Mouse (Mus musculus): ENCODE results near the gene Fnbp1l. TPM values are rescaled to one million over a fixed set of nuclear protein-coding genes. Genes with fewer than 3 reads are reported as not detected.

The Fnbp1l gene
- polyA plus RNA-seq, 1 experiment from 2014 or later = 46.4 TPM

DNA sequence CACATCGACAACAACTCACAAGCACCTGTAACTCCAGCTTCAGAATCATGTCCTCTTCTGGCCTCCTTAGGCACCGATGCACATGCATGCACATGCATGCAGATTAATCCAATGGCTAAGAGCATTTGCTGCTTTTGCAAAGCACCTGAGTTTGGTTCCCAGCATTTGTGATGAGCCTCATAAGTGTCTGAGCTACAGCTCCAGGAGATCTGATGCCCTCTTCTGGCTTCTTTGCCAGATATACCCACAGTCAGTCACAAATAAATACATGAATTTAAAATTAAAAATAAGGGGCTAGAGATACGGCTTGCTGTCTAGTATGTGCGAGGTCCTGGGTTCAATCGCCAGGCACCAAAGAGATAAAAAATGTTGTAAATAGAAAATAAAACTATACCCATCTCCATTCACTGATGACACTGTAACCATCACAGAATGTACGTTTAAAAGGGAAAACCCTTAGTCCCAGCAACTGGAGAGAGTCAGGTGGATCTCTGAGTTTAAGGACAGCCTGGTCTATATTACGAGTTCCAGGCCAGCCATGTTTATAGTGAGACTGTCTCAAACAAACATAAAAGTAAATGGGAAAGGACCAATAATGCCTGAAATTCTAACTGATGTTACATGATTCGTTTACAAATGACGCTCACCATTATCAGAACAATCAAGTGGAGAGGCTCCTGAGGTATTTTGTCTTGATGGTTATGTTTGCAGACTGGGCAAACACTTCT lies 1.7 kb downstream of the Fnbp1l start:
- peak overlapping the region; percentile 69 for H3K4me2 ChIP-seq (ENCODE audit: low read depth, low read length)
- H3K36me3 ChIP-seq (ENCODE audit: control insufficient read depth, insufficient read depth, low read length) = no peaks in the 10 kb centered on the region
- peak overlapping the region; percentile 95 for H3K4me3 ChIP-seq (ENCODE audit: low read length)
- no peak for ATAC-seq (ENCODE audit: low read depth)
- peak overlapping the region; percentile 99 for H3K9ac ChIP-seq (ENCODE audit: low read length)
- no peak overlapping the region; the same call in 1 of the 2 replicates for H3K27ac ChIP-seq (ENCODE audit: low read length)
- H3K9me3 ChIP-seq (ENCODE audit: control insufficient read depth, low read length) = no peaks in the 10 kb centered on the region
- no peaks in the 10 kb centered on the region for H3K27me3 ChIP-seq (ENCODE audit: control insufficient read depth, insufficient read depth, low read depth, low read length)
- H3K4me1 ChIP-seq (replicated peaks; ENCODE audit: control insufficient read depth, insufficient read depth, low read length) = peaks cover 18% of the 10 kb centered on the region
- 34% methylated on average over 9 of the region's 9 CpGs for WGBS

DNA sequence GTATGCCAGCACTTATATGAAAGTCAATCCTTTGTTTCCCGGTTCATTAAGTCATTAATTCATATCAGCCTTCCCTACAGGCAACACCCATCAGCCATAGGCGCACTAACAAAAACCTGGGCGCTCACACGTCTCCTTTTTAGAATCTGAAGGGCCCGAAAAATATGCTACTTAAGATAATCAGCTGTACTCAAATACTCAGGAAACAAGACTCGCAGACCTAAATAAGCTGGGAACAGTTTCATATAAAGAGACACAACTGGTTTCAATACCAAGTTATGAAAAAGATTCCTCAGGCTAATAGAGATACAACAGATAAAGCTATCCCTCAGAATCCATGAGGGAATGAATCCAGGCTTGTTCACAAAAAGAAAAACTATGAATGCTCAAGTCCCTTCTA lies 7.0 kb downstream of the Fnbp1l start:
- no peak overlapping the region for H3K9ac ChIP-seq (ENCODE audit: low read length)
- H3K27me3 ChIP-seq (ENCODE audit: control insufficient read depth, insufficient read depth, low read depth, low read length) = no peaks in the 10 kb centered on the region
- 50% methylated on average over 6 of the region's 6 CpGs for WGBS
- no peaks in the 10 kb centered on the region for H3K36me3 ChIP-seq (ENCODE audit: control insufficient read depth, insufficient read depth, low read length)
- H3K9me3 ChIP-seq (ENCODE audit: control insufficient read depth, low read length) = no peaks in the 10 kb centered on the region
- no peak overlapping the region for H3K27ac ChIP-seq (ENCODE audit: low read length)
- ATAC-seq (ENCODE audit: low read depth) = no peak
- H3K4me3 ChIP-seq (ENCODE audit: low read length) = no peak overlapping the region
- H3K4me1 ChIP-seq (replicated peaks; ENCODE audit: control insufficient read depth, insufficient read depth, low read length) = peaks cover 25% of the 10 kb centered on the region
- no peak overlapping the region for H3K4me2 ChIP-seq (ENCODE audit: low read depth, low read length)

DNA sequence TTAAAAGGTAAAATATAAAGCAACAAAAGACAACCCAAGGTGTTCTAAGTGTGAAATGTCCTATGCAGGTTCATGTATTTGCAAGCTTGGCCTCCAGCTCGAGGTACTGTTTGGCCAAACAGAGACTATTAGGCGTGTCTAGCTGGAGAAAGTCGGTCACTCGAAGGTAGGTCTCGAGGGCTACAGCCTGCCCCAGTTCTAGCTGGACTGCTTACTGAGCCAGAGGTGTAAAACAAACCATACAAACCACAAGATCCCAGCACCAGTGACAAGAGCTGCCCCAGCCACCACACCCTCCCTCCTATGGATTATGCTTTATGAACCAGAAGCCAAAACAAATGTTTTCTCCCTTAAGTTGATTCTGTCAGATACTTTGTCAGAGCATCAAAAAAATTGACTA lies 7.8 kb downstream of the Fnbp1l start:
- ATAC-seq (ENCODE audit: low read depth) = no peak

DNA sequence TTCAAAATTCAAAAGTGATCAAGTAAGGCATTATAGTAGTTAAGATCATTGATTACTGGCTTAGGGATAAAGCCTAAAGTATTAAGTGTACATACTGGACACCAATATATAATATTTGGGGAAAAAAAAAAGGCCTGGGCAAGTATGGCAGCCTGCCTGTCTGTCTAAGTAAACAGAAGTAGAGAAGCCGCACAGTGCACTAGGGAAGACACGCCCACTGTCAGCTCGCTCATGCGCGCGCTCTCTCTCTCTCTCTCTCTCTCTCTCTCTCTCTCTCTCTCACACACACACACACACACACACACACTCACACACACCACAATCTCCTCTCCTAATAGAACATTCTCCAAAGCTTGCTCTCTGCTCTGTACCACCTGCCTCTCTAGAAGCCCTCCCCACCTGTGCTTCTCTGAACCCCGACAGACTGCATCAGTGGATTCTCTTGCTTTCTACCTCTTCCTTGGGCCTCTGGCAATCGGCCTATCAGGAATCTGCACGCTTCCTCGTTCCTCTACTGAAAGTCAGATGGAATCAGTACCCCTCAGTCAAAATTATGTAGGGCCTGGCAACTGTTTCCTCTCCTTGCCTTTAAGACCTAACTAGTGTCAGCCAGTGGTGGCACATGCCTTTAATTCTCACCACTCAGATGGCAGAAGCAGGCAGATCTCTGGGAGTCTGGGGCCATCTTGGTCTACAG lies 13.3 kb downstream of the Fnbp1l start:
- Histone ChIP-seq H3K9me3 (ENCODE audit: control insufficient read depth, low read length) (no peaks in the 10 kb centered on the region), H3K9ac (ENCODE audit: low read length) (no peak overlapping the region), H3K27me3 (ENCODE audit: control insufficient read depth, insufficient read depth, low read depth, low read length) (no peaks in the 10 kb centered on the region), H3K4me3 (ENCODE audit: low read length) (no peak overlapping the region), H3K27ac (ENCODE audit: low read length) (no peak overlapping the region), H3K4me2 (ENCODE audit: low read depth, low read length) (no peak overlapping the region), H3K36me3 (ENCODE audit: control insufficient read depth, insufficient read depth, low read length) (no peaks in the 10 kb centered on the region), H3K4me1 (replicated peaks; ENCODE audit: control insufficient read depth, insufficient read depth, low read length) (peaks cover 2% of the 10 kb centered on the region; the same call in 1 of the 2 replicates)
- WGBS = 76% methylated on average over 10 of the region's 10 CpGs
- no peak for ATAC-seq (ENCODE audit: low read depth)

More for the DNA sequence above, 7.8 kb downstream of the Fnbp1l start:
- H3K9ac ChIP-seq (ENCODE audit: low read length) = no peak overlapping the region
- H3K4me2 ChIP-seq (ENCODE audit: low read depth, low read length) = no peak overlapping the region
- H3K27ac ChIP-seq (ENCODE audit: low read length) = no peak overlapping the region
- H3K36me3 ChIP-seq (ENCODE audit: control insufficient read depth, insufficient read depth, low read length) = no peaks in the 10 kb centered on the region
- 58% methylated on average over 5 of the region's 5 CpGs for WGBS
- no peaks in the 10 kb centered on the region for H3K9me3 ChIP-seq (ENCODE audit: control insufficient read depth, low read length)
- H3K4me3 ChIP-seq (ENCODE audit: low read length) = no peak overlapping the region
- no peaks in the 10 kb centered on the region for H3K27me3 ChIP-seq (ENCODE audit: control insufficient read depth, insufficient read depth, low read depth, low read length)
- peaks cover 20% of the 10 kb centered on the region for H3K4me1 ChIP-seq (replicated peaks; ENCODE audit: control insufficient read depth, insufficient read depth, low read length)

DNA sequence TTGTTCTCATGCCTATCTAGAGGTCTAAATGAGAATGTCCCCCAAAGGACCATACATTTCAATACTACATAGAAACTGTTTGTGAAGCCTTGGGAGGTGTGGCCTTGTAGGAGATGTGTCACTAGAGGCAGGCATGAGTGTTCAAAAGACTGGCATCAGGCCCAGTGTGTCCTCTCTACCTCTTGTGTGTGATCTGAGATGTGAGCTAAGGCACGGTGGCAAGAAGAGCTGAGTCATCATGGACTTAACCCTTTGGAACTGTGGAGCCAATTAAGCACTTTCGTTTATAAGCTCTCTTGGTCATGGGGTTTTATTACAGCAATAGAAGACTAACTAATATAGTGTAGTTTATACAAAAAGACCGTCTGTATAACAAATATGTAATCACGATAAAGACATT lies 16.3 kb downstream of the Fnbp1l start:
- H3K9ac ChIP-seq (ENCODE audit: low read length) = no peak overlapping the region
- no peaks in the 10 kb centered on the region for H3K27me3 ChIP-seq (ENCODE audit: control insufficient read depth, insufficient read depth, low read depth, low read length)
- H3K4me2 ChIP-seq (ENCODE audit: low read depth, low read length) = no peak overlapping the region
- no peak overlapping the region for H3K27ac ChIP-seq (ENCODE audit: low read length)
- H3K36me3 ChIP-seq (ENCODE audit: control insufficient read depth, insufficient read depth, low read length) = no peaks in the 10 kb centered on the region
- H3K4me1 ChIP-seq (replicated peaks; ENCODE audit: control insufficient read depth, insufficient read depth, low read length) = peaks cover 8% of the 10 kb centered on the region; the same call in 1 of the 2 replicates
- no peak for ATAC-seq (ENCODE audit: low read depth)
- WGBS = 45% methylated on average over 4 of the region's 4 CpGs
- H3K9me3 ChIP-seq (ENCODE audit: control insufficient read depth, low read length) = no peaks in the 10 kb centered on the region
- H3K4me3 ChIP-seq (ENCODE audit: low read length) = no peak overlapping the region

DNA sequence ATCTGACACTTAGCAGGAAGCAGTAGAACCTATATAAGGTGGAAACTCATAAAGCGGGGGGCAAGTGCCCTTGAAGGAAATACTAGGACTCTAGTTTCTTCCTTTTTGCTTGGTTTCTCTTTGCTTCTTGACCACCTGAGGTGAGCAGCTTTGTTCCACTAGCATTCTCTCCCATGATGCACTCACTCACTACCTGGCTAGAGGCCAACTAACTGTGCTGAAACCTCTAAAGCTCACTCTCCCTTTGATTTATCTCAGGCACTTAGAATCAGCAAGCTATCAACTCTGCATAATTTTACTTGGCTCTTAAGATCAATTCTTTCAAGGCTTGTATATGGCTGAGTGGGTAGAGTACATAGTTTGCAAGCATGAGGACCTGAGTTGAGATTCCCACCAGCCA lies 17.1 kb downstream of the Fnbp1l start:
- Histone ChIP-seq H3K27ac (ENCODE audit: low read length) (no peak overlapping the region), H3K4me2 (ENCODE audit: low read depth, low read length) (no peak overlapping the region), H3K4me1 (replicated peaks; ENCODE audit: control insufficient read depth, insufficient read depth, low read length) (peaks cover 8% of the 10 kb centered on the region; the same call in 1 of the 2 replicates), H3K4me3 (ENCODE audit: low read length) (no peak overlapping the region), H3K9me3 (ENCODE audit: control insufficient read depth, low read length) (no peaks in the 10 kb centered on the region), H3K9ac (ENCODE audit: low read length) (no peak overlapping the region), H3K27me3 (ENCODE audit: control insufficient read depth, insufficient read depth, low read depth, low read length) (no peaks in the 10 kb centered on the region), H3K36me3 (ENCODE audit: control insufficient read depth, insufficient read depth, low read length) (0 out of 2 replicates have a peak, but pooled peaks cover 3% of the 10 kb centered on the region)
- ATAC-seq (ENCODE audit: low read depth) = no peak
- 87% methylated on average over 1 of the region's 1 CpGs for WGBS

DNA sequence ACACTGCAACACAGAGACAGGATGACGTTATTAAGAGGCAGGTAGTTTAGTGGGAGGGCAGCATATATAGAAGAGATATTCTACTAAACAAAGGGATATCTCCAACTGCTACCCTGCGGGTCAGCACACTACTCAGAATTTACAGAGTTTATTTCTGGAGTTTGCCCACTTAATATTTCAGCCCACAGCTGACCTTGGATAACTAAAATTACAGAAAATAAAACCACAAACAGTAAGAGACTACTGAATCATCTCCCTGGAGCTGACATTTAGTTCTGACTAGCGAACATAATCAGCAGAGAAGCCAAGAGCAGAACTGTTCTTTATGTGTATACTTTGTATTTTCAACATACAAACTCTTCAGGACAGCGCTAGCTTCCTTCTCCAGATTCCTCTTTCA lies 20.2 kb downstream of the Fnbp1l start:
- Histone ChIP-seq H3K4me3 (ENCODE audit: low read length) (no peak overlapping the region), H3K9ac (ENCODE audit: low read length) (no peak overlapping the region), H3K4me1 (replicated peaks; ENCODE audit: control insufficient read depth, insufficient read depth, low read length) (peaks cover 8% of the 10 kb centered on the region; the same call in 1 of the 2 replicates), H3K36me3 (ENCODE audit: control insufficient read depth, insufficient read depth, low read length) (0 out of 2 replicates have a peak, but pooled peaks cover 3% of the 10 kb centered on the region), H3K9me3 (ENCODE audit: control insufficient read depth, low read length) (no peaks in the 10 kb centered on the region), H3K27me3 (ENCODE audit: control insufficient read depth, insufficient read depth, low read depth, low read length) (no peaks in the 10 kb centered on the region), H3K4me2 (ENCODE audit: low read depth, low read length) (no peak overlapping the region), H3K27ac (ENCODE audit: low read length) (no peak overlapping the region)
- no peak for ATAC-seq (ENCODE audit: low read depth)
- WGBS = 68% methylated on average over 4 of the region's 4 CpGs

DNA sequence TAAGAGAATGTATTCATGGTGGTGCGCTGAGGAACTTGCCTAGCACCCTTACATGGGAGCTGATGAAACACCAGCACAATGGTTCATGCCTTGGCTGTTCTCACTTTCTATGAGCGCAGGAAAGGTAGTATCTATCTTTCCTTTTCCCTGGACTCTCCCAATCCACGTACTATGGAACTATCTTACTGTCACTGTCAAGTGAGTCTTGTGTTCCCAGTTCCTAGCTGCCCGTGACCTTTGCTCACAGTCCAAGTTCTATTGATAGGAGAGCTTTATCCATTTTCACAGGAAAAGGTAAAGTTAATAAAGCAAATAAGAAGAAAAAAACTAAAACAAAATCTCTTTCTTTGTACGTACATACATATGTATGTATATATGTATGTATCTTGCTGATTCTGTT lies 28.7 kb downstream of the Fnbp1l start:
- Histone ChIP-seq H3K9ac (ENCODE audit: low read length) (no peak overlapping the region), H3K4me3 (ENCODE audit: low read length) (no peak overlapping the region), H3K9me3 (ENCODE audit: control insufficient read depth, low read length) (no peaks in the 10 kb centered on the region), H3K27me3 (ENCODE audit: control insufficient read depth, insufficient read depth, low read depth, low read length) (no peaks in the 10 kb centered on the region), H3K36me3 (ENCODE audit: control insufficient read depth, insufficient read depth, low read length) (no peaks in the 10 kb centered on the region), H3K4me2 (ENCODE audit: low read depth, low read length) (no peak overlapping the region), H3K4me1 (replicated peaks; ENCODE audit: control insufficient read depth, insufficient read depth, low read length) (peaks cover 10% of the 10 kb centered on the region), H3K27ac (ENCODE audit: low read length) (peak overlapping the region; percentile 14; the same call in 1 of the 2 replicates)
- 89% methylated on average over 5 of the region's 5 CpGs for WGBS
- ATAC-seq (ENCODE audit: low read depth) = no peak

DNA sequence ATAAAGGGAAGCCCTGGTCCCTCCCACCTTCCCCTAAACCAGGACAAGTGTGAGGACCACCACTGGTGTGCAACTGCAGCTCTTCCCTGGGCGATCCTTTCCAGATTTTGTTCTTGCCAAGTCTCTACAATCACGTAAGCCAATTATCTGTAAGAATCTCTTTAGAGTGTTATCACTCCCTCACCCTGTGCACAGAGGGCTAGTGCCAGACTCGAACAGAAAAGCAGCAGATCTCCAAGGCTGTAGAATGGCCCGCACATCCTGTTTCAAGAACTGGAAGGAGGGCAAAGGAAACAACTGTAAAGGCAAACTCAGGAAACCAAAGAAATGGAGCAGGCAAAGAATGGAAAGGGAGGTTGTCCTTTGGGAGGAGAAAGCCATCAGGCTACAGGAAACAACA lies 29.2 kb downstream of the Fnbp1l start:
- 40% methylated on average over 4 of the region's 4 CpGs for WGBS
- no peaks in the 10 kb centered on the region for H3K9me3 ChIP-seq (ENCODE audit: control insufficient read depth, low read length)
- H3K4me1 ChIP-seq (replicated peaks; ENCODE audit: control insufficient read depth, insufficient read depth, low read length) = peaks cover 10% of the 10 kb centered on the region
- H3K27me3 ChIP-seq (ENCODE audit: control insufficient read depth, insufficient read depth, low read depth, low read length) = no peaks in the 10 kb centered on the region
- H3K4me3 ChIP-seq (ENCODE audit: low read length) = no peak overlapping the region
- no peak; the same call in 1 of the 2 replicates for ATAC-seq (ENCODE audit: low read depth)
- H3K9ac ChIP-seq (ENCODE audit: low read length) = no peak overlapping the region
- H3K4me2 ChIP-seq (ENCODE audit: low read depth, low read length) = no peak overlapping the region
- peak overlapping the region; percentile 14; the same call in 1 of the 2 replicates for H3K27ac ChIP-seq (ENCODE audit: low read length)
- no peaks in the 10 kb centered on the region for H3K36me3 ChIP-seq (ENCODE audit: control insufficient read depth, insufficient read depth, low read length)

All from lung, embryonic 16.5 days (tissue).